Mouse (Mus musculus): Measurements from ENCODE around the gene Ttc22. TPM values are rescaled to one million over a fixed set of nuclear protein-coding genes. Genes with fewer than 3 reads are reported as not detected.

The Ttc22 gene
- total RNA-seq, 1 experiment from 2014 or later: not detected

- no peak; the same call in 1 of the 2 replicates for ATAC-seq (replicated peaks; ENCODE audit: insufficient number of reproducible peaks, low FRiP score, low TSS enrichment, poor library complexity, severe bottlenecking)
Measured at GRCm38 (mm10) chr4:106614180-106614797, 7.9 kb upstream of the Ttc22 start.

- ATAC-seq (replicated peaks; ENCODE audit: insufficient number of reproducible peaks, low FRiP score, low TSS enrichment, poor library complexity, severe bottlenecking): no peak
Measured at GRCm38 (mm10) chr4:106614881-106615280, 7.4 kb upstream of the Ttc22 start.

- ATAC-seq (replicated peaks; ENCODE audit: insufficient number of reproducible peaks, low FRiP score, low TSS enrichment, poor library complexity, severe bottlenecking): no peak
Measured at GRCm38 (mm10) chr4:106615637-106616036, 6.6 kb upstream of the Ttc22 start.

- ATAC-seq (replicated peaks; ENCODE audit: insufficient number of reproducible peaks, low FRiP score, low TSS enrichment, poor library complexity, severe bottlenecking): no peak
Measured at GRCm38 (mm10) chr4:106617056-106617455, 5.2 kb upstream of the Ttc22 start, which contains the start of gene Lexm. Lexm (minus strand) TSS chr4:106617241.

- no peak for ATAC-seq (replicated peaks; ENCODE audit: insufficient number of reproducible peaks, low FRiP score, low TSS enrichment, poor library complexity, severe bottlenecking)
Measured at GRCm38 (mm10) chr4:106618898-106619297, 3.3 kb upstream of the Ttc22 start.

- ATAC-seq (replicated peaks; ENCODE audit: insufficient number of reproducible peaks, low FRiP score, low TSS enrichment, poor library complexity, severe bottlenecking): no peak
Measured at GRCm38 (mm10) chr4:106621428-106621827, 804 bp upstream of the Ttc22 start.

GRCm38 (mm10) chr4:106622712-106623111 lies 480 bp downstream of the Ttc22 start:
- ATAC-seq (replicated peaks; ENCODE audit: insufficient number of reproducible peaks, low FRiP score, low TSS enrichment, poor library complexity, severe bottlenecking): no peak

GRCm38 (mm10) chr4:106624271-106624670 lies 2.0 kb downstream of the Ttc22 start:
- ATAC-seq (replicated peaks; ENCODE audit: insufficient number of reproducible peaks, low FRiP score, low TSS enrichment, poor library complexity, severe bottlenecking): no peak

- no peak for ATAC-seq (replicated peaks; ENCODE audit: insufficient number of reproducible peaks, low FRiP score, low TSS enrichment, poor library complexity, severe bottlenecking)
Measured at GRCm38 (mm10) chr4:106627809-106628208, 5.6 kb downstream of the Ttc22 start.

GRCm38 (mm10) chr4:106628650-106629360 lies 6.6 kb downstream of the Ttc22 start:
- ATAC-seq (replicated peaks; ENCODE audit: insufficient number of reproducible peaks, low FRiP score, low TSS enrichment, poor library complexity, severe bottlenecking): no peak

- no peak for ATAC-seq (replicated peaks; ENCODE audit: insufficient number of reproducible peaks, low FRiP score, low TSS enrichment, poor library complexity, severe bottlenecking)
Measured at GRCm38 (mm10) chr4:106629374-106629773, 7.1 kb downstream of the Ttc22 start.

GRCm38 (mm10) chr4:106630333-106631220 lies 8.3 kb downstream of the Ttc22 start:
- no peak for ATAC-seq (replicated peaks; ENCODE audit: insufficient number of reproducible peaks, low FRiP score, low TSS enrichment, poor library complexity, severe bottlenecking)

GRCm38 (mm10) chr4:106632313-106632712 lies 10.1 kb downstream of the Ttc22 start:
- ATAC-seq (replicated peaks; ENCODE audit: insufficient number of reproducible peaks, low FRiP score, low TSS enrichment, poor library complexity, severe bottlenecking): no peak

GRCm38 (mm10) chr4:106633281-106634085 lies 11.3 kb downstream of the Ttc22 start:
- no peak for ATAC-seq (replicated peaks; ENCODE audit: insufficient number of reproducible peaks, low FRiP score, low TSS enrichment, poor library complexity, severe bottlenecking)

- ATAC-seq (replicated peaks; ENCODE audit: insufficient number of reproducible peaks, low FRiP score, low TSS enrichment, poor library complexity, severe bottlenecking): no peak
Measured at GRCm38 (mm10) chr4:106634086-106634479, 11.9 kb downstream of the Ttc22 start.

GRCm38 (mm10) chr4:106643483-106644217 lies 21.4 kb downstream of the Ttc22 start:
- no peak for ATAC-seq (replicated peaks; ENCODE audit: insufficient number of reproducible peaks, low FRiP score, low TSS enrichment, poor library complexity, severe bottlenecking)

GRCm38 (mm10) chr4:106644218-106644610 lies 22.0 kb downstream of the Ttc22 start:
- no peak for ATAC-seq (replicated peaks; ENCODE audit: insufficient number of reproducible peaks, low FRiP score, low TSS enrichment, poor library complexity, severe bottlenecking)

- ATAC-seq (replicated peaks; ENCODE audit: insufficient number of reproducible peaks, low FRiP score, low TSS enrichment, poor library complexity, severe bottlenecking): no peak
Measured at GRCm38 (mm10) chr4:106645797-106646196, 23.6 kb downstream of the Ttc22 start.

Data from monocyte, adult 5-6 weeks (primary cell).